Mouse (Mus musculus) megakaryocyte progenitor cell, adult 5-6 weeks (primary cell): ENCODE measurements around the gene Lrsam1. TPM values are rescaled to one million over a fixed set of nuclear protein-coding genes. Genes with fewer than 3 reads are reported as not detected.

ENCODE experiments used
- ATAC-seq: replicated peaks from 2 replicates; pipeline ENCODE4 v1.8.0; 2016; ENCODE audit warnings: mild to moderate bottlenecking, moderate TSS enrichment, inconsistent platforms; ENCODE audit not compliant: poor library complexity
- total RNA-seq, 2 experiments: library from RNA; stranded (forward) in 1 of 2; stranded (reverse) in 1 of 2; fragments of 157-497, 149-512 nt in 1 of 2; fragments of 200-1000 nt in 1 of 2; gene quantifications; 2 replicates each; pipeline versions ENCODE4 v1.2.3 to v1.2.4; 2015 to 2017

Gene Lrsam1
- total RNA-seq, 2 experiments from 2014 or later, result 2.9 to 3.7 TPM

GRCm38 (mm10) chr2:32966689-32967631, 5.5 kb upstream of the Lrsam1 start:
- peak; percentile 69 for ATAC-seq

- ATAC-seq, result no peak
These were observed 4.8 kb upstream of the Lrsam1 start for GRCm38 (mm10) chr2:32966184-32966688.

DNA sequence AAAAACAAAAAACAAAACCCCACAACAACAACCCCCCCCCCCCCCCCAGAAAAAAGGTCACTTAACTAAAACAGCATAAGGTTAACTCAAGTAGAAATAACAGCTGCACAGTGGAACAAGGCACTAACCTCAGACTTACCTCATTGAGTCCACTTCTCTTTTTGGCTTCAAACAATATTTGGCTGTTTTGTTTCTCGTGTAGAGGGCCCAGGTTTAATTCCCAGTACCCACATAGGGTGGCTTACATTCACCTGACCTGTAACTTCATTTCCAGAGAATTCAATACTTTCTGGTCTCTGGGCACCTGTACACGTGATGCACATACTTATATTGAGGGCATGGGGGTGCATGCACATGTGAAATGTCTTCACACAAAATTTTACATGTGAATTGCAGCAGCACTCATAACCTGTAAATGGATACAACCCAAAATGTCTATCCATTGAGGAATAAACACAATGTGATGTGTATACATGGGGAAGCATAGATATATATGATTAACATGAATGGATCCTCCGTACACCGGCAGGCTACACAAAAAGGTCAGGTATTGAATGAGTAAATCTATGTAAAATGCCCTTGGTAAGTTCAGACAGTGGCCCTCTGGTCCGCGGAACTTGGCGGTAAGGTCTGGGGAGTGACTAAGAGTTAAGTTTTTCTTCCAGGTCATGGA, 4.2 kb upstream of the Lrsam1 start:
- no peak for ATAC-seq

- no peak for ATAC-seq
These were observed 3.4 kb upstream of the Lrsam1 start for GRCm38 (mm10) chr2:32964659-32965457.

DNA sequence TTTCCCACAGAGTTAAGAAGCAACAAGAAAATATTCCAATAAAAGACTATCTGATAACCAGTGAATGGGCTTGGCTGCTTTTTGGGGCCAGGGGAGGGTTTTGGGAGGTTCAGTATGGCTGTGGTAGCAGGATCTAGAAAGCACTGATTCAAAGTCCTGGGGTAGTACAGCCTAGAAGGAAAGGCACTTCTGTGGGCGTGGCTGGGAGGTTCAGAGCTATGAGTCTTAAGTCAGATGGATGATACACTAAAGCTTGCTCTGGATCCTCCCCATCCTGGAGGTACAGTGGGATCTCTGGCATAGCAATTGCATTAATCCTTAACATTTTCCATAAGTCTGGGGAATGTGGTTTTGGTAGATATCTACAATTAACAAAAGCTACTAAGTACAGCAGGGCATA, 2.6 kb upstream of the Lrsam1 start:
- no peak for ATAC-seq

GRCm38 (mm10) chr2:32963544-32963943, 2.1 kb upstream of the Lrsam1 start:
- no peak for ATAC-seq

GRCm38 (mm10) chr2:32962875-32963220, 1.4 kb upstream of the Lrsam1 start:
- no peak for ATAC-seq

- no peak for ATAC-seq
These were observed 854 bp upstream of the Lrsam1 start for GRCm38 (mm10) chr2:32962062-32962874.

GRCm38 (mm10) chr2:32960273-32960672, 1.1 kb downstream of the Lrsam1 start:
- ATAC-seq, result 0 out of 2 replicates have a peak, but pooled peaks have one; percentile 10

DNA sequence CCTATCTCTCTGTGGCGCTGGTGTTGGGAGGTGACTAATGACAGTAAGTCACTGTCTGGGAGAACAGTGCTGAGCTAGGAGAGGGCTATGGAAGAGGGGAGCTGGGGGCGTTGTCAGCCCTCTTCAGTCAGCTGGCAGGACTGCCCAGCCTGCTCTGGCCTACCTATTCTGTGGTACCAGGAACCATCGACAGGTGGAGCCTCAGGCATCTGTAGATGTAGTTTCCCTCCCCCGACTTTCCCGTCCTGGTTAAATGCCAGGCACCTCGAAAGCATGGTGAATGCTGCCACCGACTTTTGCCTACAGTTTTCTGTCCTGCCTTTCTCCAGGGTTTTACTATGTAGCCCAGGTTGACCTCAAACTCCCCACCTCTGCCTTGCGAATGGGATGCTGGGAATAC, 4.1 kb downstream of the Lrsam1 start:
- no peak for ATAC-seq

- ATAC-seq, result no peak
These were observed 6.8 kb downstream of the Lrsam1 start for GRCm38 (mm10) chr2:32954581-32954980.

GRCm38 (mm10) chr2:32947454-32947853, 14.0 kb downstream of the Lrsam1 start:
- ATAC-seq, result no peak

- ATAC-seq, result no peak
These were observed 20.9 kb downstream of the Lrsam1 start for GRCm38 (mm10) chr2:32940483-32940882.

GRCm38 (mm10) chr2:32939418-32939817, 22.0 kb downstream of the Lrsam1 start:
- ATAC-seq, result peak; percentile 94

GRCm38 (mm10) chr2:32938741-32939140, 22.7 kb downstream of the Lrsam1 start:
- ATAC-seq, result no peak

- peak; percentile 56 for ATAC-seq
These were observed 29.7 kb downstream of the Lrsam1 start for GRCm38 (mm10) chr2:32931730-32932129.

- ATAC-seq, result no peak
These were observed 32.2 kb downstream of the Lrsam1 start for GRCm38 (mm10) chr2:32928947-32929829.

- ATAC-seq, result peak; percentile 91
These were observed 33.0 kb downstream of the Lrsam1 start for GRCm38 (mm10) chr2:32928235-32928946.
